Mouse (Mus musculus): Measurements from ENCODE around the gene Olfr96.

DNA sequence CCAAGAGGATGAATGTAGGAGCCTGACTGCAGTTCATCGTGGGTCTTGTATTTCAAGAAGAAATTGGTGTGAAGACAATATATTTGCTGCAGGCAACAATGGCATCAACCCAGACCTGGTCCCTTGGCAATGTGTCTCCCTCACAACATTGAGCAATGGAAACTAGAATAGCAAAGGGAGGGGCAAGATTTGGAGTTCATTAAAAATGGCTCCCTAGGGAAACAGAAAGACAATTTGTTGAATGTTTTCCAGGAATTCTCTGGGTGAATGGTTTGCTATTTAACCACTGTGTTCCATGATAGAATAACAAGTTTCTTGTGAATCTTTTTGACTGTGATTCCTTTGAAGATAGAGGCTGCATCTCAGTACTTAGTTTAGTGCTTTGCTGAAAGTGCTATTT is 43.7 kb downstream of the Olfr96 start, which contains the start of gene Olfr98:
- no peak for TF ChIP-seq POLR2A (IDR thresholded peaks at IDR 0.05; ENCODE audit: insufficient read depth, low read depth, low read length)
- no peak for TF ChIP-seq CTCF (IDR thresholded peaks at IDR 0.05)
- no peak for TF ChIP-seq EP300 (IDR thresholded peaks at IDR 0.05; ENCODE audit: insufficient read depth, low read depth, low read length)

Measured in heart, adult 2 months (tissue).